Mouse (Mus musculus) hindbrain, embryonic 10.5 days (tissue): ENCODE measurements at regions not wholly inside any gene's neighbourhood (a gene's known extent, or its start where the extent isn't known, plus 50 kb on each side); places are given as distances from the start of the nearest gene placed in this dataset.

Source experiments
- DNase-seq: peaks from one replicate; pipeline ENCODE4 v3.0.0-alpha.2; 2017; ENCODE audit warnings: low spot score
- H3K27ac ChIP-seq: fragments of 300-500 bp; sonication (generic); 2 replicates; pipeline ENCODE4 v1.5.1; 2016; ENCODE audit warnings: mild to moderate bottlenecking, moderate library complexity
- H3K27me3 ChIP-seq: fragments of 300-500 bp; sonication (generic); 2 replicates; pipeline ENCODE4 v1.6.1; 2016; ENCODE audit warnings: mild to moderate bottlenecking; ENCODE audit not compliant: poor library complexity, insufficient read depth, severe bottlenecking
- H3K36me3 ChIP-seq: fragments of 300-500 bp; sonication (generic); 2 replicates; pipeline ENCODE4 v1.6.1; 2016; ENCODE audit warnings: mild to moderate bottlenecking, moderate library complexity
- H3K4me1 ChIP-seq: fragments of 300-500 bp; sonication (generic); replicated peaks from 2 replicates; pipeline ENCODE4 v1.6.1; 2016; ENCODE audit warnings: mild to moderate bottlenecking
- H3K4me3 ChIP-seq: fragments of 300-500 bp; sonication (generic); 2 replicates; pipeline ENCODE4 v1.5.1; 2016; ENCODE audit warnings: mild to moderate bottlenecking, moderate library complexity
- H3K9me3 ChIP-seq: fragments of 300-500 bp; sonication (generic); 2 replicates; pipeline ENCODE4 v1.6.1; 2016; ENCODE audit warnings: mild to moderate bottlenecking, moderate library complexity
- WGBS: fragments of 180-500 bp; shearing (Covaris S2); methylation state at CpG from one replicate; pipeline ENCODE4 v1.1.7; 2016; 5-methylcytosine and 5-hydroxymethylcytosine counted together

DNA sequence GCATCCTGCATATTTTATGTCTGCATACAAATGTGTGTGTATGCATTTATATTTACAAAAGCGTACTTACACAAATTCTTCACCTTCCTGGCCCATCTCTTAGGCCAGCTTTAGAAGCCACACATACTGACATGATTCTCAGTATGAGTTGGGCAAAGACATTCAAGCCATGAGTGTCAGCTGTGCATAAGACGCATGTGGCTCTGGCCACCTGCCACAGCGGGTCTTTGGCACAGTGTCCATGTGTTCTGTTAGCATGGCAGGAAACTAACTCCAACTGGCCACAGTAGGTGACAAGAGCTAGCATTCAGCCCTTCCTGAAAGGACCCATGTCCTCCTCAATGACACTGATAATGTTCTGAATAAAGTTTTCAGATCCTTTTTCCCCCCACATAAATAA lies 49.8 kb upstream of the Mbnl2 start:
- Histone ChIP-seq H3K4me3 (no peak overlapping the region), H3K9me3 (no peaks in the 10 kb centered on the region), H3K36me3 (no peaks in the 10 kb centered on the region), H3K27me3 (no peaks in the 10 kb centered on the region), H3K27ac (no peak overlapping the region), H3K4me1 (no peaks in the 10 kb centered on the region)
- WGBS, result 92% methylated on average over 3 of the region's 3 CpGs
- DNase-seq, result no peak
